Mouse (Mus musculus) layer of hippocampus, adult 11-12 months (tissue): ENCODE results near the gene Kit.
A peak's percentile ranks its signal among the peaks of the same experiment; 100 is the strongest.

ENCODE experiments used
- DNase-seq: peaks from one replicate; pipeline ENCODE4 v3.0.0; 2022; ENCODE audit warnings: low spot score

Kit gene

DNA sequence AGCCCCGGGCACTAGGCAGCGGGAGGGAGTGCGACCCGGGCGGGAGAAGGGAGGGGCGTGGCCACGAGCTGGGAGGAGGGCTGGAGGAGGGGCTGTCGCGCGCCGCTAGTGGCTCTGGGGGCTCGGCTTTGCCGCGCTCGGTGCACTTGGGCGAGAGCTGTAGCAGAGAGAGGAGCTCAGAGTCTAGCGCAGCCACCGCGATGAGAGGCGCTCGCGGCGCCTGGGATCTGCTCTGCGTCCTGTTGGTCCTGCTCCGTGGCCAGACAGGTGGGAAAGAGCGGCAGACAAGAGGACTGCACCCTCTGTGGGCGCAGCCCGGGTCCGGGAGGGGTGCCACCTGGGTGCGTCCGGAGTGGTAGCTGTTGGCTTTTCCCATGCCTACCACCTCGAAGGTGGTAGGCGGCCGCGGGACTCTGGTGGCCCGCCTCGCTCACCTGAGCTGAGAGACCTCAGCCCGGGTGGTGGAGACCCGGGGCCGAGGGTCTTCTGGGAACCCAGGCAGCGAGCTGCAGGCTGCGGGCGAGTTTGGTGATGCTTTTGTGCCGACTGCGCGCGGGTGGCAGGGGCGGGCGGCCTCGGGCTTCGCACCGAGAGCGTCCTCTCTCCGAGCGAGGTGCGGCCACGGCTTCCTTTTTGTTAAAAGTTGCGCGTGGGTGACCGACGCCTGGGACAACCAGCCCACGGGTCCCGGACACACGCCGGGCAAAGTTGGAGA, at the start of gene Kit:
Gene Kit, plus strand, starts transcription at position 65 of the 715 bp plus-strand sequence.
- DNase-seq: peak; percentile 69

- DNase-seq: no peak
Observed at GRCm38 (mm10) chr5:75536156-75536555, 38.6 kb upstream of the Kit start.

GRCm38 (mm10) chr5:75537717-75538116, 37.0 kb upstream of the Kit start:
- no peak for DNase-seq

GRCm38 (mm10) chr5:75538458-75538857, 36.3 kb upstream of the Kit start:
- DNase-seq: no peak

GRCm38 (mm10) chr5:75539098-75539497, 35.6 kb upstream of the Kit start:
- DNase-seq: no peak

DNA sequence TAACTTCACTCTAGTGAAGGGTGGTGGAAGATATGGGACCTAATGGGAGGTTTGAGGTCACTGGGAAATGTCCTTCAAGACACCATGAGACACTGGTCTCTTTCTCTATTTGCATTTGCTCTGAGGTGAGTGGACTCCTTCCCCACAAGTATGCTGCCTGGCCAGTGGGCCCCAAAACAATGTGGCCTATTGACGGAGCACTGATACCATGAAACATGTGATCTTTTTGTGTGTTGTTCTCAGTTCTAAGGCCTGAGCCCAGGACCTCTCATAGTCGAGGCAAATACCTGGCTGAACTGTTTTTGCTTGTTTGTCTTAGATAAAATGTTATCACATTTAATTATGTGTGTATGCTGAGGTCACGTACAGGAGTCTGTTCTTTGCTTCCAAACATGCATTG, 31.0 kb upstream of the Kit start:
- DNase-seq: no peak

- DNase-seq: no peak
Observed at GRCm38 (mm10) chr5:75544472-75545264, 30.0 kb upstream of the Kit start.

DNA sequence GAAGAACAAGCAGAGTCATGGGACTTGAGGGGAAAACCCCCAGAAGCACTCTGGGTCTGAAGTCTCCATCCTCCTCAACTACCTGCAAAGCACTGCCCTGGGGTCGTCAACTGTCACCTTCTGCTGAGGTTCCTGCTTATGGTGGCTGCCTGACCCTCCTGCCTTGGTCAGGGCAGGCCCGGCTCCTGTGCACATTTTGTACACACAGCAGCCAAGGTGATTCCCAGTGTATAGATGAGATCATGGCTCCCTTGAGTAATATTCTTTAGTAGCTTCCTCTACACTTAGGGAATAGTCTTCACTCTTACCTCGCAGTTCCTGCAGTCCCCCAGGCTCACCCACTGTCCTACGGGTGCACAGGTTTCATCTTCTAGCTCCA, 29.5 kb upstream of the Kit start:
- no peak for DNase-seq

GRCm38 (mm10) chr5:75553021-75553420, 21.7 kb upstream of the Kit start:
- no peak for DNase-seq

DNA sequence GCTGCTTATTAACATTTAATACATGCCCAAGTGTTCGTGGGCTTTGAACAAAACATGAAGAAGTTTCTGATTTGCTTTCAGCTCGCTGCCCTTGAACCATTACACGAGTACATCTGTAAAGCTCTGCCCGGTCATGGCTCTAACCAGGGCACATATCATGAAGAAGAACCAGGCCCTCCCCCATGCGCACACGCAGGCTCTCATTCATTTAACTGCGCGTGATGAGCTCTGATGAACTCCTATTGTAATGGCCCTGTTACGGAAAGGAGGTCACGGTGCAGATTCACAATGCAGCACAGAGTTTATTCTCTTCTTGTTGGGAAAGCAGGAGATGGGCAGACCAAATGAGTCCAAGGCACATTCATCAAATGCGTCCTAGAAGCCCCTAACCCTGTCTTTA, 17.1 kb upstream of the Kit start:
- DNase-seq: no peak

DNA sequence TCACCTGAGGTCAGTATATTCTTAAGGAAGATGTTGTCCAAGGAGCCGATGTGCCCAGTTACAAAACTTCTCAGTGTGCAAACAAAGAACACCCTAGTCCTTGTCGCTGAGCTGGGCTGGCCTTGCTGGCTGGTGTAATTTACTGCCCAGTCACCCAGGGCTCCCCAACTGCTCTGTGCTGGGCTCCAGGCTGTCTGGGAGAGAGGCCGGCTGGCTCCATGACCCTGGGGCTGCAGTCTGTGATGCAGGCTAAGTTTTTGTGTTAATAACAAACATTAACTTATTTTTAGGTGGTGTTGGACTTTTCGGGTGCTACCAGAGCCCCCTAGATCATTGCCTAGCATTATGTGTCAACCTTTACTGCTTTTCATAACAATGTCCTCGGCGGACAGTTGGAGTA, 15.4 kb upstream of the Kit start:
- no peak for DNase-seq

DNA sequence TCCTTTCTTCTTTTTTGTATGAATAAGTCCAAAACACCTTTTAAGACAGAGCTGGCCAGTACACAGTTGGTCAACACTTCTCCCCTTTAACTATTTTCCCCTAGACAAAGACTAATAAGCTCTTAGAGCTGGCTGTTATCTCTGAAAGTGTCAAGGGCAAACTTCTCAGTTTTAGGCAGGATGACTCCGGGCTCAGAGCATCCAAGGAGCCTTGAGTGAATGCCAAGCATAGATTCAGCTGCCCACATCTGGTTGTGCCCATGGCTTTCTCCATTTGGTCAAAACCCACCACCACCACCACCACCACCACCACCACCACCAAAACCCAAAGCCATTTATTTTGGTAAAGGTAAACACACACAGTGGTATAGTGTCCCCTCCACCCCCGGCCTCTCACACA, 13.5 kb upstream of the Kit start:
- no peak for DNase-seq

DNA sequence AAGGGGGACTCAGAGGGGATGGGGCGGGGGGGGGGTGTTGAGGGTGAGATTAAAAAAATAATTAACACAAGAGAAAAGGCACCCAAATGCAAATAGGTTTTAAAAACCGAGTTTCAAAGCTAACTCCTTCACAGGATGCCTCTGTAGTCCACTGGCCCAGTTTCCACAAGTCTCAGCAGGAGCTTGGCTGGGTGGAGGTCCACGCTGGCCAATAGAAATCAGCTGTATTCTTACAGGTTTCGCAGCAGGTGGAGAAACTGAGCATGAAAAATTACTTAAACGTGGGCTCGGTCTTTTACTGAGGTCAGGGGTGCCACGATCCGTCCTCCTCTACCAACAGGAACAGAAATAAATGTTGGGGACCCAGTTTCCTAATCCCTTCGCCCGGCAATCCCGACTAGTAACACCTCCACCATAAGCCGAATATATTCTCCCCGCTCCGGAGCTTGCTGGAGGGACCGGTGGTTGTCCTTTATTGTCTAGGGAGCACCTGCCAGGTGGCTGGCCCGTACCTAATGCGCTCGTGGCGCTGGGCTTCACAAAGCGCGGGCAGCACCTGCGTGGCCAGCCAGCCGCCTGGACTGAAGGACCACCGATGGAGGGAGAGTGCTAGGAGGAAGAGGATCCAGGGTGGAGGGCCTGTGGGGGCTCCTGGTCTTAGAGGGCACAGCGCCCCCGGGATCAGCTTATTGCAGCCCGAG, 415 bp upstream of the Kit start:
- no peak for DNase-seq

DNA sequence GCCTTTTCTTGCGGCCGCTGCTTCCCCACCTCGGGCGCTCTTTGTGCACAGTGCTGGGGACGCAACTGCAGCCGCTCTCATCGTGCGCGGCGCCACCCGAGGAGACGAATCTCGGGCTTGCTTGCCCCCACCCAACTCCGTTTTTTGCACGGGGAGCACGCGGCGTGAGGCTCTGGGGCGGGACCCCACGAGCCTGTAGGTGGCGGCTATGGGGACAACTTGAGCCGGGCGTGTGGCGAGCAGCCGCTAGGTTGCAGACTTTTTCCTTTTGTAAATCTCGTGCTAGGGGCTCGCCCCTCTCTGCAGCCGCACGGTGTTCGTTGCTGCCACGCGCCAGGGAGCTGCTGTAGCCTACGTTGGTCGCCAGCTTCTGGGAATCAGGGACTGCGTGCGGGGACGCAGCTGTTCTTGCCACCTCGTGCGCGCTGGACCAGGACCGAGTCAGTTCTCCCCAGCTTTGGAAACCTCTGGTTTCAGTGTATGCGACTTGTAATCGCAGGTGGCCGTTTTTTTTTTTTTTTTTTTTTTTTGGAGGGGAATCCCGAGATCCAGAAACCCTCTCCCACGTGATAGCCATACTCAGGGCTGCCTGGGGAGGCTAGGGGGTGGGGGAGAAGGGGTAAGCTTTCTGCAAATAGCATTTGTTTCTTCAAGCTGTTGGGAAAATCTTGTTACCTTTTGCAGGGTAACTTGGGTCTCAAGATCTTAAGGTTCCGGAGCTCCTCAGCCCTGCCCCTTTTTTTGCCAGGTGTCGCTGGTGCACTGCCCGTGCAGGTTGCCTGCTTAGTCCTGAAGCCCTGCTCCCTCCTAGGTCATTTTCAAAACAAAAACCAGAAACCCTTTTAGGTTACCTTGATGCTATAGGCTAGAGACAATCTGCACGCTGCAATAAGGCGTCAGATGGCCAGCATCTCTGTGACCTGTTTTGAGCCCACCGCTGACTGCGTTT, 1.1 kb downstream of the Kit start:
- DNase-seq: peak; percentile 33

DNA sequence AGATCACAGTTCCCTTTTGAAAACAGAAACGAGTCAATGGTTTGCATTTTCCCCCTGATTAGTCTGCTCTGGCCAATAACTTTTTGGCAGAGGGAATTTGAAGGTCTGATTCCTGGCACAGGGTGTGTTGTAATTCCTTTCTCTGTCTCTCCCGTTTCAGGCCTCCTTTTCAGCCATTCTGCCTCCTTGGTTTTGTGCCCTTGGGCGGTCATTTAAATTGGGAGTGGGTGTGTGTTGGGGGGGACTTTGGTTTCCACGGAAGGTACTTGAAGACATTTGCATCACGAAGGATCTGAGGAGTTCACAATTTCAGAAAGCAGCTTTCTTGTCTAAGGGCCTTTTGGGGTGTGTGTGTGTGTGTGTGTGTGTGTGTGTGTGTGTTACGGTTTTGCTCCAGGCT, 2.0 kb downstream of the Kit start:
- DNase-seq: no peak

DNA sequence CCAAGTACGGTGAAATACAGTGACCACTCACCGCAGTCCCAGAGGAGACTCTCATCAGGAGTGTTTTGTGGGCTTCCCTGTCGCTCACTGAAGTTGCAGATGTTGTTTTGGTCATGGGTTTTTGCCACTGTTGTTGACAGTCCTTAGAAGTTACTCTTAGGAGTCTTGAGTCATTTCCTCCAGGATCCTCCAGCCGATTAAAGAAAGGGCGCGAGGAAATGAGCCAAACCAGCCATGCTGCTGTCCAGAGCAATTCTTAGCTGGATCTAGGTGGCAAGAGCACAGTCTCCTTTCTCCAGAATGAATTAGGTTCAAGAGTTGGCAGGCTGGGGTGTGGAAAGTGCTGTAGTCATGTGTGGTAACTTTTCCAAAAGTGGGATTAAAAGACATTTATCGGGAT, 3.4 kb downstream of the Kit start:
- DNase-seq: no peak

DNA sequence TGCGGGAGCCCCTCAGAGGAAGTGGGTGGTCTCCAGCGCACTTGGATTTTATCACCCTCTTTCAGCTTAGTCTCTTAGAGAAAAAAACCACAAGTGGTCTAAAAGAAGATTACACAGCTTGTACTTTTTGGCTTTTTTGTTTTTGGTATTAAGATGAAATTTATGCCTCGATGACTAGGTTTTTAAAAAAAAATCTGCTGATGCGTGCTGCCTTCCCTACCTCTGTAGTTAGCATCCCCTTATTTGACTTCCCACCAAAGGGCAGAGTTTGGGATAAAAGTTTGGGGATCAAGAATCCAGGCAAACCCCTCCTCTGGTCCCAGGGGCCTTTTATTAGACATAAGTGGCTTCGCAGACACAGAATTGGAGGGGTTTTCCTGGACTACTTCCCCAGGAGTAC, 4.5 kb downstream of the Kit start:
- DNase-seq: no peak

DNA sequence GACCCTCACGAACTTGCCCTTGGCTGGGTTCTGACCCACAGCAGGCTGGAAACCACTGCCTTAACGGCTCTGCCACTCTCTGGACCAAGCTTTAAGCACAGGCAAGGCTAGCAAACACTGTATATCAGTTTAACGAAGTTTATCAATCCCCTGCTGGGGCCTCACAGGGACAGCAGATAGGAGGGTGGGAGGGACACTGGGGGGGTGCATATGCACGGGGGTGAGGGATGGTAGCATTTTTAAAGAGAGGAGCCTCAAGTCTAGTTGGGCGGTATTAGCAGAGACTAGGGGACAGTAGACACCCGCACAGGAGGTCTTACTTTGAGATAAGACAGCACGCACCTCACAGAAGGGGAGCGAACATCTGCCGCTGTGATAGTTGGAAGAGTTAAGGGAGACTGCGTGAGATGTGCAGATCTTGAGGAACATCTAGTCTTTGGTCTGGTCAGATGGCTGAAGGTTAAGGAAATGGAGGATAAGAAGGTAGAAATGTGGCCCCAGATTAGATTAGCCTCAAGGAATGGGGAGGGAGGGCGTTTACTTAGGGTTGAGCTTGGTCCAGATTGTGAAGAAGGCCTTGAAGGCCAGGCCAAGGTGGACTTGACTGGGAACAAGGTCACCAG, 5.0 kb downstream of the Kit start:
- no peak for DNase-seq

- DNase-seq: no peak
Observed at GRCm38 (mm10) chr5:75581926-75582325, 7.2 kb downstream of the Kit start.

DNA sequence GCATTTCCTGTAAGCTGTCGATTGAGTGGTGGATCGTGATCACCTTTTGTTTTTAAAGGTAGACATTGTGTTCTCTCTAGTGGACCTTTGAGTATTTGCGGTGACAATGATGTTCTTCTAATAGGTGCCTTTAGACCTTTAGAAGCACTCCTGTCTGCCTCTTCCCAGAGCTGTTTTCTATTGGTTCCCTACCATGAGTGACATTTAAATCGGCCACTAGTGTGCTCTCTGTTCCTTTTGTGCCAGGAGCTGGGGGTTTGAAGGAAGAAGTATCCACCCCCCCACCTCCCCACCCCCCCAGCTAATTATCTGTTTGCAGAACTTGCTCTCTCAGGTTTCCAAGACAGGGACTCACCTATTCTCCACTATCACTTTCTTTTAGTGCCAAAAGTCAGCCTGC, 13.1 kb downstream of the Kit start:
- DNase-seq: no peak

- DNase-seq: no peak
Observed at GRCm38 (mm10) chr5:75589552-75590346, 15.0 kb downstream of the Kit start.
